20 mouse cellular contexts compared by ENCODE assay signal in the genomic region with DNA sequence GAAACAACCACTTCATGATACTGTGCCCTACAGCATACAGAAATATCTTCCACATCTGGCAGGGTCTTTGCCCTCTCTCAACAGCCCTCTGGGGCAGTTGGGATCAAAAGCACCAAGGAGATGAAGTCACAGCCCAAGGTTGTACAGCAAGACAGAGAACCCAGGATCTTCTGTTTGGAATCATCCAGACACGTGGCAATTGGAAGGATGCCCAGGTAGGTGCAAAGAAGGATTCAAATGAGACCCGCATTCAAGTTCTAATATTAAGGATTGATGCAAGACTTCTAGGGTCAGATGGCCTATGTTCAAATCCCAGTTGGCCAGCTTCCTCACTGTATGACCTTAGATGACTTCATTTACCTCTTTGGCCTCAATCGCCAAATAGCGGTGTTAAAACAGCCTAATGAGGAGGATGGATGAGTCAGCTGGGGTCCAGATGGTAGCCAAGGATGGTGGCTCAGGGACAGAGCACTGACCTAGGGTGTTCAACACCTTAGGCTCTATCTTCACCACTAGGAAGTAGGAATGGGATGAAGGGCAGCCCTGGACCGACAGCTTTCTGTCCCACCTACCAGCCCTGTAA. TPM values are rescaled to one million over a fixed set of nuclear protein-coding genes. Genes with fewer than 3 reads are reported as not detected.
"Had no signal": no experiment of that assay in that cellular context is flagged by ENCODE, and none has a peak within 500 bp of the region (broad histone marks: within the 10 kb centered on the region; RNA-seq: fewer than 3 reads in every experiment).

No protein-coding gene starts in this region.

- H3K9ac ChIP-seq: neural tube, embryonic 15.5 days; stomach, embryonic 15.5 days had no signal

- DNase-seq: retina, postnatal 1 day; right cerebral cortex, adult 18-20 months; right cerebral cortex, postnatal 14 days; right cerebral cortex, postnatal 25 days; right cerebral cortex, postnatal 4 days; spleen, adult 18-20 months; thymus, adult 18-20 months; thymus, adult 2 months; thymus, postnatal 14 days; thymus, postnatal 25 days; thymus, postnatal 36 days; thymus, postnatal 4 days had no signal

- H3K27ac ChIP-seq: neural tube, embryonic 15.5 days; stomach, embryonic 15.5 days; stomach, postnatal 0 days had no signal

- H3K4me2 ChIP-seq: neural tube, embryonic 15.5 days; stomach, embryonic 15.5 days had no signal

- H3K9me3 ChIP-seq: neural tube, embryonic 15.5 days; stomach, embryonic 15.5 days had no signal

- H3K36me3 ChIP-seq: stomach, embryonic 15.5 days had no signal

- H3K4me3 ChIP-seq: neural tube, embryonic 15.5 days; stomach, embryonic 15.5 days had no signal

RNA-seq across cellular contexts. Expression of gene Dusp15, which starts 3.0 kb away (rescaled TPM):
- total RNA-seq: neutrophil, adult 5-6 weeks had no signal
- polyA plus RNA-seq: small intestine, adult 2 months had no signal

RNA-seq across cellular contexts. Expression of gene Ttll9, which starts 13.8 kb away (rescaled TPM):
- total RNA-seq: neutrophil, adult 5-6 weeks had no signal
- polyA plus RNA-seq: small intestine, adult 2 months; stomach, postnatal 0 days had no signal

RNA-seq across cellular contexts. Expression of gene Foxs1, which starts 15.5 kb away (rescaled TPM):
- total RNA-seq: neutrophil, adult 5-6 weeks had no signal

RNA-seq across cellular contexts. Expression of gene Mylk2, which starts 37.4 kb away (rescaled TPM):
- total RNA-seq: neutrophil, adult 5-6 weeks had no signal
- polyA plus RNA-seq: neural tube, embryonic 14.5 days; small intestine, adult 2 months; stomach, embryonic 14.5 days; testis, adult 2 months had no signal
